Mouse (Mus musculus) kidney, postnatal 0 days (tissue): Measurements from ENCODE around the gene Aldh9a1. TPM values are rescaled to one million over a fixed set of nuclear protein-coding genes. Genes with fewer than 3 reads are reported as not detected.
A peak's percentile ranks its signal among the peaks of the same experiment; 100 is the strongest.

ENCODE experiments used
- ATAC-seq: fragments of 200-750 bp; cut with Nextera tagmentation; replicated peaks from 2 replicates; pipeline ENCODE4 v1.8.0; 2017; ENCODE audit warnings: low read depth, moderate number of reproducible peaks, moderate TSS enrichment, moderate library complexity; ENCODE audit not compliant: low FRiP score
- DNase-seq: peaks from one replicate; pipeline ENCODE4 v3.0.0-alpha.2; 2016; ENCODE audit warnings: low spot score
- H3K27ac ChIP-seq: fragments of 300-500 bp; sonication (generic); 2 replicates; pipeline ENCODE4 v1.5.1; 2014; ENCODE audit warnings: mild to moderate bottlenecking
- H3K27me3 ChIP-seq: fragments of 300-500 bp; sonication (generic); 2 replicates; pipeline ENCODE4 v1.6.1; 2014; ENCODE audit warnings: low read length, mixed read lengths; ENCODE audit not compliant: insufficient read depth
- H3K36me3 ChIP-seq: fragments of 300-500 bp; sonication (generic); 2 replicates; pipeline ENCODE4 v1.6.1; 2014; ENCODE audit warnings: low read length, mixed read lengths; ENCODE audit not compliant: insufficient read depth
- H3K4me1 ChIP-seq: fragments of 300-500 bp; sonication (generic); replicated peaks from 2 replicates; pipeline ENCODE4 v1.6.1; 2014; ENCODE audit warnings: antibody characterized with exemption, low read length, mixed read lengths; ENCODE audit not compliant: insufficient read depth
- H3K4me2 ChIP-seq: fragments of 300-500 bp; sonication (generic); 2 replicates; pipeline ENCODE4 v1.6.1; 2014; ENCODE audit warnings: mild to moderate bottlenecking, low read length, moderate library complexity, mixed read lengths
- H3K4me3 ChIP-seq: fragments of 300-500 bp; sonication (generic); replicated peaks from 2 replicates; pipeline ENCODE4 v1.5.1; 2014; ENCODE audit warnings: low read depth, low read length
- H3K9ac ChIP-seq: fragments of 300-500 bp; sonication (generic); 2 replicates; pipeline ENCODE4 v1.6.1; 2014; ENCODE audit warnings: low read depth, low read length
- H3K9me3 ChIP-seq: fragments of 300-500 bp; sonication (generic); replicated peaks from 2 replicates; pipeline ENCODE4 v1.6.1; 2016; ENCODE audit warnings: low read length, inconsistent platforms, mixed read lengths
- CTCF ChIP-seq: IDR thresholded peaks from 2 replicates; pipeline ENCODE4 v1.5.1; 2016; ENCODE audit warnings: antibody characterized with exemption, low read depth, mild to moderate bottlenecking, moderate library complexity
- WGBS: fragments of 180-500 bp; shearing (Covaris S2); extraction: QIAGEN DNeasy Blood & Tissue Kit; methylation state at CpG from one replicate; pipeline ENCODE4 v1.1.7; 2014; 5-methylcytosine and 5-hydroxymethylcytosine counted together
- polyA plus RNA-seq: library from polyadenylated mRNA; unstranded; fragments of >200 nt; fragmentation: Nextera tagmentation; extraction: Ambion mirVana; gene quantifications from 2 replicates; pipeline ENCODE4 v1.2.1, GENCODE M21; 2015

Gene Aldh9a1
- polyA plus RNA-seq, 1 experiment from 2014 or later: 54.3 TPM

- Histone ChIP-seq H3K27ac (peak within 1 kb of the TSS; percentile 95), H3K36me3 (no peaks in the 10 kb centered on the region), H3K27me3 (no peaks in the 10 kb centered on the region), H3K4me2 (peak within 1 kb of the TSS; percentile 94), H3K4me3 (peak within 1 kb of the TSS; percentile 68), H3K9ac (peak within 1 kb of the TSS; percentile 96), H3K9me3 (no peaks in the 10 kb centered on the region), H3K4me1 (0 out of 2 replicates have a peak, but pooled peaks cover 4% of the 10 kb centered on the region)
- under 1% methylated on average over 82 of the region's 82 CpGs for WGBS
- ATAC-seq: peak; percentile 98
- peak; percentile 97 for DNase-seq
- no peak for TF ChIP-seq CTCF
Measured at GRCm38 (mm10) chr1:167308261-167309054, 41.3 kb upstream of the Aldh9a1 start, which contains the start of gene Tmco1. Gene Tmco1 (plus strand): TSS chr1:167308378.

GRCm38 (mm10) chr1:167312367-167312766, 37.4 kb upstream of the Aldh9a1 start:
- Histone ChIP-seq H3K27ac (no peak overlapping the region), H3K4me1 (0 out of 2 replicates have a peak, but pooled peaks cover 4% of the 10 kb centered on the region), H3K36me3 (peaks cover 4% of the 10 kb centered on the region; the same call in 1 of the 2 replicates), H3K4me3 (no peak overlapping the region), H3K27me3 (no peaks in the 10 kb centered on the region), H3K4me2 (no peak overlapping the region), H3K9ac (no peak overlapping the region), H3K9me3 (no peaks in the 10 kb centered on the region)
- TF ChIP-seq CTCF: no peak
- ATAC-seq (no peak), DNase-seq (no peak)

GRCm38 (mm10) chr1:167313220-167313619, 36.6 kb upstream of the Aldh9a1 start:
- H3K4me3 ChIP-seq: no peak overlapping the region
- H3K36me3 ChIP-seq: peaks cover 10% of the 10 kb centered on the region; the same call in 1 of the 2 replicates
- no peak overlapping the region for H3K27ac ChIP-seq
- ATAC-seq: no peak
- no peaks in the 10 kb centered on the region for H3K9me3 ChIP-seq
- H3K27me3 ChIP-seq: no peaks in the 10 kb centered on the region
- WGBS: 87% methylated on average over 4 of the region's 4 CpGs
- no peak overlapping the region for H3K9ac ChIP-seq
- 0 out of 2 replicates have a peak, but pooled peaks cover 4% of the 10 kb centered on the region for H3K4me1 ChIP-seq
- no peak for DNase-seq
- peak; percentile 30; the same call in 1 of the 2 replicates for TF ChIP-seq CTCF
- no peak overlapping the region for H3K4me2 ChIP-seq

- Histone ChIP-seq H3K4me3 (no peak overlapping the region), H3K4me2 (no peak overlapping the region), H3K9ac (no peak overlapping the region), H3K36me3 (peaks cover 48% of the 10 kb centered on the region), H3K27ac (no peak overlapping the region), H3K27me3 (no peaks in the 10 kb centered on the region), H3K4me1 (no peaks in the 10 kb centered on the region), H3K9me3 (no peaks in the 10 kb centered on the region)
- no peak for ATAC-seq
- DNase-seq: no peak
- WGBS: 96% methylated on average over 6 of the region's 6 CpGs
- TF ChIP-seq CTCF: no peak
Measured at GRCm38 (mm10) chr1:167321691-167322090, 28.1 kb upstream of the Aldh9a1 start.

- Histone ChIP-seq H3K27ac (no peak overlapping the region), H3K4me1 (no peaks in the 10 kb centered on the region), H3K4me2 (no peak overlapping the region), H3K4me3 (no peak overlapping the region), H3K9me3 (no peaks in the 10 kb centered on the region), H3K36me3 (peaks cover 28% of the 10 kb centered on the region), H3K9ac (no peak overlapping the region), H3K27me3 (no peaks in the 10 kb centered on the region)
- no peak for TF ChIP-seq CTCF
- WGBS: 79% methylated on average over 6 of the region's 6 CpGs
- DNase-seq (no peak), ATAC-seq (no peak)
Measured at GRCm38 (mm10) chr1:167328776-167329175, 21.0 kb upstream of the Aldh9a1 start.

GRCm38 (mm10) chr1:167331106-167331505, 18.7 kb upstream of the Aldh9a1 start:
- whole genome bisulfite sequencing: 88% methylated on average over 8 of the region's 8 CpGs
- Histone ChIP-seq H3K27me3 (no peaks in the 10 kb centered on the region), H3K9ac (no peak overlapping the region), H3K4me2 (no peak overlapping the region), H3K9me3 (no peaks in the 10 kb centered on the region), H3K27ac (no peak overlapping the region), H3K4me3 (no peak overlapping the region), H3K36me3 (peaks cover 21% of the 10 kb centered on the region), H3K4me1 (no peaks in the 10 kb centered on the region)
- TF ChIP-seq CTCF: no peak
- ATAC-seq: no peak
- DNase-seq: no peak
